Mouse (Mus musculus) activated CD4-positive, CD25-positive, alpha-beta regulatory T cell, adult 4 months (primary cell): Measurements from ENCODE around the gene Vmn1r117. TPM values are rescaled to one million over a fixed set of nuclear protein-coding genes. Genes with fewer than 3 reads are reported as not detected.
"Not testable (repeated sequence)": the region's sequence is repeated elsewhere in the genome, so short reads cannot be mapped to it uniquely, and the experiment has no call there.

Experiments
- ATAC-seq: one replicate; pipeline ENCODE4 v1.8.0; 2017
- polyA plus RNA-seq, 2 experiments: library from polyadenylated mRNA; unstranded; fragments of 100-300 nt; shearing (Covaris generic); gene quantifications; one replicate each; pipeline ENCODE4 v1.2.1; 2017

Vmn1r117 gene
- not detected for polyA plus RNA-seq

DNA sequence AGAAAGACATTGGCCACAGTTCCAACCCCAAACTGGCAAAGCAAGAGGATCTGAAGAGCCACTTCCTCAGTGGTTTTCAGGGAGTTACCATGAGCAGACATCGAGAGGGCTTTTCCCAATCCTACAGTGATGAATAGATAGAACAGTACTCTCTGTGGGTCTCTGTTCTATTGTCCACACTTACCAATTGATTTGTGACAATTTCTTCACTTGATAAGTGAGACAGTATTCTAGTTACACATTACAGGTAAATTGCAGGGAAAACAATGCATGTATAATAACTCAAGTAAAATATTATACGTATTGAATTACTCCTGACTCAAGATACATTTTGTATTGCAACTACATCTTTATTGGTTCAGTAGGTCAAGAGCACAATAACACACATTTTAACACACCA lies at the start of gene Vmn1r117:
Vmn1r117 (minus strand) TSS at position 101 of the 400 bp plus-strand sequence.
- ATAC-seq: not testable (repeated sequence)

DNA sequence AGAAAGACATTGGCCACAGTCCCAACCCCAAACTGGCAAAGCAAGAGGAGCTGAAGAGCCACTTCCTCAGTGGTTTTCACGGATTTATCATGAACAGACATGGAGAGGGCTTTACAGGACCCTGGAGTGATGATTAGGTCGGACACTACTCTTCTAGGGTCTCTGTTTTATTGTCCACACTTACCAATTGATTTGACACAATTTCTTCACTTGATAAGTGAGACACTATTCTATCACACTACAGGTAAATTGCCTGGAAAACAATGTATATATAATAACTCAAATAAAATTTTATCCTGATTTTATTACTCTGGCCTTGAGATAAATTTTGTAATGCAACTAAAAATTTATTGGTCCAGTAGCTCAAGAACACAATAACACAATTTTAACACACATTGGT lies 28.3 kb upstream of the Vmn1r117 start, which contains the start of gene Vmn1r118:
Vmn1r118 (minus strand) TSS at position 101 of the 400 bp plus-strand sequence.
- ATAC-seq: not testable (repeated sequence)

DNA sequence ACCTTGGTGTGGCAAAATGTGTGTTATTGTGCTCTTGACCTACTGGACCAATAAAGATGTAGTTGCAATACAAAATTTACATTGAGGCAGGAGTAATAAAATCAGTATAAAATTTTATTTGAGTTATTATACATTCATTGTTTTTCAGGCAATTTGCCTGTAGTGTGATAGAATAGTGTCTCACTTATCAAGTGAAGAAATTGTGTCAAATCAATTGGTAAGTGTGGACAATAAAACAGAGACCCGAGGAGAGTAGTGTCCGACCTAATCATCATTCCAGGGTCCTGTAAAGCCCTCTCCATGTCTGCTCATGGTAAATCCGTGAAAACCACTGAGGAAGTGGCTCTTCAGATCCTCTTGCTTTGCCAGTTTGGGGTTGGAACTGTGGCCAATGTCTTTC lies 12.0 kb downstream of the Vmn1r117 start, which contains the start of gene Vmn1r116:
Vmn1r116 (plus strand) TSS at position 301 of the 400 bp plus-strand sequence.
- not testable (repeated sequence) for ATAC-seq

DNA sequence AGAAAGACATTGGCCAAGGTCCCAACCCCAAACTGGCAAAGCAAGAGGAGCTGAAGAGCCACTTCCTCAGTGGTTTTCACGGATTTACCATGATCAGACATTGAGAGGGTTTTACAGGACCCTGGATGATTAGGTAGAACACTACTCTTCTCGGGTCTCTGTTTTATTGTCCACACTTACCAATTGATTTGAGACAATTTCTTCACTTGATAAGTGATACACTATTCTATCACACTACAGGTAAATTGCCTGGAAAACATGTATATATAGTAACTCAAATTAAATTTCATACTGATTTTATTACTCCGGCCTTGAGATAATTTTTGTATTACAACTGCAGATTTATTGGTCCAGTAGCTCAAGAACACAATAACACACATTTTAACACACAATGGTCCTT lies 39.0 kb downstream of the Vmn1r117 start, which contains the start of gene Vmn1r115:
Vmn1r115 (minus strand) TSS at position 101 of the 400 bp plus-strand sequence.
- not testable (repeated sequence) for ATAC-seq

Other genes starting within 250 kb of the Vmn1r117 start
- gene Vmn1r107, start 215.2 kb downstream of the Vmn1r117 start, polyA plus RNA-seq: not detected
- not detected for gene Vmn1r111, start 180.9 kb downstream of the Vmn1r117 start, polyA plus RNA-seq
- gene Gm10668, start 153.5 kb downstream of the Vmn1r117 start, polyA plus RNA-seq: not detected
- gene Vmn1r112, start 112.9 kb downstream of the Vmn1r117 start, polyA plus RNA-seq: not detected
- not detected for gene Vmn1r113, start 96.8 kb downstream of the Vmn1r117 start, polyA plus RNA-seq
- gene Vmn1r114, start 71.9 kb downstream of the Vmn1r117 start, polyA plus RNA-seq: not detected
- gene Vmn1r115, start 39.1 kb downstream of the Vmn1r117 start, polyA plus RNA-seq: not detected
- not detected for gene Vmn1r116, start 11.9 kb downstream of the Vmn1r117 start, polyA plus RNA-seq
- not detected for gene Vmn1r118, start 28.2 kb upstream of the Vmn1r117 start, polyA plus RNA-seq
- gene Vmn1r119, start 128.3 kb upstream of the Vmn1r117 start, polyA plus RNA-seq: not detected
- gene Vmn1r120, start 169.7 kb upstream of the Vmn1r117 start, polyA plus RNA-seq: not detected
- gene Vmn1r121, start 214.4 kb upstream of the Vmn1r117 start, polyA plus RNA-seq: not detected